Mouse (Mus musculus) ES-E14 (cell line): ENCODE measurements at regions not wholly inside any gene's neighbourhood (a gene's known extent, or its start where the extent isn't known, plus 50 kb on each side); places are given as distances from the start of the nearest gene placed in this dataset.

Source experiments
- CHD2 ChIP-seq: IDR thresholded peaks from 2 replicates; pipeline ENCODE4 v1.6.1; 2014; ENCODE audit warnings: mild to moderate bottlenecking, low read depth, low read length, inconsistent platforms
- HCFC1 ChIP-seq: IDR thresholded peaks from 2 replicates; pipeline ENCODE4 v1.6.1; 2012; ENCODE audit warnings: low read length, inconsistent platforms, borderline replicate concordance; ENCODE audit not compliant: insufficient read depth
- MAFK ChIP-seq: IDR thresholded peaks from 2 replicates; pipeline ENCODE4 v1.6.1; 2014; ENCODE audit warnings: mild to moderate bottlenecking, low read depth, low read length, inconsistent platforms; ENCODE audit not compliant: insufficient read depth
- ZC3H11A ChIP-seq: IDR thresholded peaks from 2 replicates; pipeline ENCODE4 v1.6.1; 2012; ENCODE audit warnings: low read depth, mild to moderate bottlenecking, inconsistent platforms, low read length, borderline replicate concordance
- ZNF384 ChIP-seq: IDR thresholded peaks from 2 replicates; pipeline ENCODE4 v1.6.1; 2012; ENCODE audit warnings: low read depth, low read length, inconsistent platforms

DNA sequence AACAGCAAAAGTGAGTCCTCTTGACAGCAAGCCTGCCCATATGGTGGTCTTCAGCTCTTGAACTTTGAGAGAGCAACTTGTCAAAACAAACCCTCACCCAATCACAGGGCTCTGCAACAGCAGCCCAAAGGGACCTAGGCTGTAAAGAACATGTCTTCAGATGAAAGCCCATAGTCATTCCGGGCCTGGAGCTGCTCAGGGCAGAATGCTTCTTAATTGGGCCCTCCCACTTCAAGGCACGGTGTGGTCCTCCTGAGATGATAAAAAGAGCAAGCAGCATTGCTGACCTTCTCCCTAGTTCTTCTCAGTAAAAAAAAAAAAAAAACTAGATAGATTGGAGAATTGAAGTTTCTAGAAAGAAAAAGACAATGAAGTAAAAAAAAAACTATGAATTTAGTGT is 80.7 kb upstream of the Cpeb4 start:
- TF ChIP-seq ZC3H11A (no peak), CHD2 (no peak), ZNF384 (no peak), HCFC1 (no peak), MAFK (no peak)
